Mouse (Mus musculus): ENCODE measurements around the gene Cd24a.
A peak's percentile ranks its signal among the peaks of the same experiment; 100 is the strongest.

The Cd24a gene

DNA sequence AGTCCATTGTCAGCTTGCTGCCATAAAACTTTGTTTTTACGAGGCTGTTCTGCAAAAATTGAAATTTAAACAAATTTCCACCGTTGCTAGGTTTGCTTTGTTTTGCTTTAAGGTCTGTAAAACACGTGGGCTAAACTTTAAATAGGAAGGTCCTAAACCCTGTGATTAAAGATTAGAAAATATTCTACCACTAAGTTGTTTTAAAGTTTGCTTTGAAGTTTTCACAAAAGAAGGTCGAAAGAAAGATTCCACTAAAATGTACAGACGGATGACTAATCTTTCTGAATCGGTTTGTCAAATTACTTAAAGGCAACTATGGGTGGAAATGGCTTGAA is at the start of gene Cd24a:
Gene Cd24a (plus strand): TSS at position 288 of the 335 bp plus-strand sequence.
- no peak for DNase-seq (ENCODE audit: low spot score in 2 of 2)

DNA sequence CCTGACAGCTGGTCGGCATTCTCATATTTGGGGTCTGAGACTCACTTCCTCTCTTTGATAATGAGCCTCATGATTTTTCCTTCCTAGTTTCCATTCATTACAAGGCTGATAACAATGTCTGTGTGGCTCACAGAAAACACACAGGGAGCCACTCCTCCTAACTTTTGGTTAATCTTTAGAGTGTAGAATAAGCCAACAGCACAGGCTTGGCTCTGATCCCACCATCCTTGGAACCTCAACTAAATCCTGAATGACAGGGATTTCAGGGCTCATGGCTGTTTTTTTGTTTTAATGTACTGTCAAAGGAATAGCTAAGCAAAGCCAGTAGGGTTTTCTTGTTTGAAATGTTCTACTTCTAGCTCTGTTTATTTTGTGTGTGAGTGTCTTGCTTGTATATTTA is 43.7 kb upstream of the Cd24a start:
- DNase-seq (ENCODE audit: low spot score in 2 of 2): no peak

DNA sequence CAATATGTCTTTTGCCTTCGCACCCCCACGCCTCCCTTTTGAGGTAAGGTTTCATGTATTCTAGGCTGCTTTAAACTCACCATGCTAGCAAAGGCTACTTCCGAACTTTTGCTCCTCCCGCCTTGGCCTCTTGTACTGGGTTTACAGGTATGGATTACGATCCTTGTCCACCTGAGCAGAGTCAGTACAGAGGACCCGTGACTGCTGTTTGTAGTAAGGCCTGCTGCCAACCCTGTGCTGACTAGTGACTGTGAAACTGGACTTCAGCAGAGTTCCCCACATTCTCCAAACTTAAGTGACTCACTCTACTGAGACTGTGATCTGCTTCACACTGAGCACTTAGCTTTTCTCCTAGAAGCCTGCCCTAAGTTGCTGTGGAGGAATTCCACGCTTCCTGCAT is 40.4 kb upstream of the Cd24a start:
- no peak for DNase-seq (ENCODE audit: low spot score in 2 of 2)

DNA sequence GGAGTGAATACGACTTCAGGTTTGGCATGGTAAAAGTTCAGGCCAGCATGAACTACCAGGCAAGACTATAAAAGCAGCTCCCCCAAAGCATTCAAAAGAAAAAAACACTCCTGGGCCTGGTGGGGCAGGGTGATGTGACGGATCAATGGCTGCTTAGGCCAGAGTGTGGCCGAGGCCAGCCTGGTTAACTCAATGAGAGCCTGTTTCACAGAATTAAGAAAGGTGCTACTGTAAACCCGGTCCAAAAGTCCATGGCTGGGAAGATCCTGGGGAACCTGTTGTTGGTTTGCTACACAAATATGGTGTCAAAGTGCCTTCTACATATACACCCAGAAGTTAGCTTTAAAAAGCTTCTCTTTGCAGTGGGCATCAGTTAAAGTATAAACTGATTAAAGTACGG is 39.3 kb upstream of the Cd24a start:
- no peak for DNase-seq (ENCODE audit: low spot score in 2 of 2)

DNA sequence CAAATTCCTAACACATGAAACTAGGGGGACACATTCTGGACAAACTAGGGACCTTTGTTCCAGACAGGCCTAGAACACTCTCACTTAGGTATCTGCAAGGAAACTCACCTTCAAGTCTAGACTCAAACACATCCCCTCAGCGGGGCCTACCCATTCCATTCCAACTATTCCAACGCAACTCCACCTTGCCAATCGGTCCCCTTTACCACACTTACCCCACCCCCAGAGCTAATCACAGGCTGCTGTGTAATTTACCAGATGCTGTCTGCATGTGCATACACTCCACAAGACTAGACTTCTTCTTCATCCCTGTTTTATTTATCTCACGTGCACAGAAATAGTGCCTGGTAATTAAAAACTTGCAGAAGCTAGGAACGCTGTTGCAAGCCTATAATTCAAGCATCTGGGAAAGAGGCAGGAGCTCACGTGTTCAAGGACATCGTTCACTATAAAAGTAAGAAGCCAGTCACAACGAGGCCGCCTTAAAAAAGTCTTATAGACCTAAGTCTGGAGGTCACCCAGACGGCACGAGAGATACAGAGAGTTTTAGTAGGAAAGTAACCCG is 38.3 kb upstream of the Cd24a start:
- DNase-seq (ENCODE audit: low spot score in 2 of 2): no peak

DNA sequence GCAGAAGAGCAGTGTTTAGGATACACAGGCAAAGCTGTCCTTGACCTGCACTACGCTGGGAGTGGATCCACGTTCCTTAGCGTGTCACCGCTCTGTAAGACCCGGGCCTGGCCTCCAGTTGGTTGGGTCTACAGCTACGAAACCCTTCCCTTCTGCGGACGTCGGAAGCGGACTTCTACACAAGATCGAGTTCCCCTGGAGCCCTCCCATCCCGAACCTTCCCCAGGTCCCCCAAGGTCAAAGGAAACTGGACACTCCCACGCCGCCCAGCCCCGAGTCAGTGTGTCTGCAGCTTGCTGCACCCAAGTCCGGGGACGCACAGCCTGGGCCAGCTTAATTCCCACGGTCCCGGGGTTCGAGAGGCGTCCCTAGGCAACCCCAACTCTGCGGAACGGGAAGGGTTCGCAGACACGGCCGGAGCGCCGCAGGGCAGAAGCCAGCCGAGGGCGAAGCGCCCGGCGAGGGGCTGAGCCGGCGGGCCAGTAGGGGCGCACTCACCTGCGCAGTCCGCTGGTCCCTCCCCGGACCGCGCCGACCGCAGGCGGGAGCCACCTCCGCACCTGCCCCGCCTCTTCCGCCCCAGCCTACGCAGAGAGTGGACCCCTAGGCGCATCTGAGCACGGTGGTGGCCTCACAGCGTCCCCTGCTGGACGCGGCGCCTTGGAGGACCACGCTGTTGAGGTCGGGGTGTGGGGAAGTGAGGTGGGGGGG is 37.5 kb upstream of the Cd24a start, which contains the start of gene 1700021F05Rik:
Gene 1700021F05Rik (minus strand): TSS at position 553 of the 711 bp plus-strand sequence.
- peak; percentile 93 for DNase-seq (ENCODE audit: low spot score in 2 of 2)

DNA sequence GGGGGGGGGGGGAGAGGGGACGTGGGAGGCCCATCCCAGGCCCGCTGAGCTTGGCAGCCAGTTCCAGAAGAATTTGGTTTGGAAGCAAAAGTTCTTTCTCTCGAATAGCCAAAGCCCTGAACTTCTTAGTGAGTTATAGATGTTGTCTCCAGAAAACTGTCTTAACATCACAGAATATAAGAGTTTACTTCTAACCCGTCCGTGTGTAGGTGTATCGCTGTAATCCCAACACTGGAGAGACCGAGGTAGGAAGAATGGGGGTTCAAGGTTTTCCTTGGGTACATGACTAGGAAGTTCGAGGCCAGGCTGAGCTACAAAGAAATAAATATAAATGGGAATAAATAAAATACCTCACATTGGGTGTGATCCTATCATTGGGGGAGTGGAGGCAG is 36.9 kb upstream of the Cd24a start:
- DNase-seq (ENCODE audit: low spot score in 2 of 2): no peak

DNA sequence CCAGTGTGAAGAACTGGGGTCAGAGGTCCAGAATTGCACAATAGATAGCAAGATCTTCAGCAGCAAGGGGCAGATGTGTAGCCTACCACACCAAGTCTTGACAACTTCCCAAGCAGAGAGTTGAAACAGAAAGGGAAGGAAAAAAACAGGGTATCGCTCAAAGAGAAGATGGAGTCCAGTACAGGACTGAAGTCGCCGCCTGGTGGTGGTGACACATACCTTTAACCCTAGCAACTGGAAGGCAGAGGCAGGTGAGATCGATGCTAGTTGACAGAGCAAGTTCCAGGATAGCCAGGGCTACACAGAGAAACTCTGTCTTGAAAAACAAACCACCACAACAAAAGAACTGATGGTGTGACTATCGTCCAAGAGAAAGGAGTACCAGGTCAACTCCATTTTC is 28.7 kb upstream of the Cd24a start:
- no peak for DNase-seq (ENCODE audit: low spot score in 2 of 2)

DNA sequence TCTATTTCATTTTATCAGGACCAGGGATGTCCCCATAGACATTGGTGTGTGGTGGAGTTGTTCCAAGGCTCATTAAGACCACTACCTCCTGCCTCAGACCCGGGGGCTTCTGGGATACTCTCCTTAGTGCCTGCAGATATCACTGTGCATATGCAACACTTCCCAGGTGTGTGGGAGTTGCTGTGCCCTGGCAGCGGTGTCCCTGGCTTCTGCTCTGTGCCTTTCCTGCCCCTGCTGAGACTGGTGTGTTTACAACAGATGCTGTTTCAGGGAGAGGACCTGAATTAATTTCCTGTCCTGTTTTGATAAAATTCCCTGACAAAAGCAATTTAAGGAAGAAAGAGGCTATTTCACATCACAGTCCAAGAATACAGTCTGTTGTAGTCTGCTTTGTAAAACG is 27.2 kb upstream of the Cd24a start:
- no peak for DNase-seq (ENCODE audit: low spot score in 2 of 2)

DNA sequence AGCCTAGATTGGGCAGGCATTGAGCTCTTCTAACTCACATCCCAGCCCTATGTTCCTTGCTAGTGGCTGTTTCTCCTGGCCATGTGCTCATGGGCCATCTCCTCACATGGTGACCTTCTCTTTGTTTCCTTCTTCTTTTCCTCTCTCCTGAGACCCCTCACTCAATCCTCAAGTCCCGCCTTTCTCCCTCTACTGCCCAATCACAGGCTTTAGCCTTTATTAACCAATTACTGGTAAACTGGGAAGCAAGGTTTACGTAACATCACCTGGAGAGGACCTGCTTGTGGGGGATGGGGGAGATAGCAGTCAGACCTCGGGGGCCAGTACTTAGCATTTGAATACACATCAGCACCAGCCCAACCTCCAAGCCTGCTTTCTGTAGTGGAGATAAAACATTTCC is 26.7 kb upstream of the Cd24a start:
- DNase-seq (ENCODE audit: low spot score in 2 of 2): no peak

DNA sequence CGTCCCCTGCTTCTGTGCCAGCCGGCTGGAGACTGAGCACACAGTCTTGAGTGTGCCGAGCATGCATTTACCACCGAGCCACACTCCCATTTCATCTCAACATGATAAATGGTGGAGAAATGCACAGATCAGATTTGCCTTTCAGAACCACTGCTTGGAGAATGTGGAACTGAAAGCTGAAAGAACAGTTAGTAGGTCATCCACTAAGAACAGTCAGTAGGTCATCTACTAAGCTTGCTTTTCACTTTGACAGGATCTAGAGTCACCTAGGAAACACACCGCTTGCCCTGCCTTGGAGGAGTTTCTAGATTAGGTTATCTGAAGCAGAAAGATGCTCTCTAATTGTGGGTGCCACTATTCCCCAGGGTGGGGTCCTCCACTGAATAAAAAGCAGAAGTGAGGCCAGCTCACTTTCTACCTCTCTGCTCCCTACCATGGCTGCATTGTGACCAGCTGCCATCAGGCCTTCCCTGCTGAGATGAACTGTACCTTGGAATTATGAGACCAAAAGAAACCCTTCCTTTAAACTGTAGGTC is 20.4 kb upstream of the Cd24a start:
- no peak for DNase-seq (ENCODE audit: low spot score in 2 of 2)

DNA sequence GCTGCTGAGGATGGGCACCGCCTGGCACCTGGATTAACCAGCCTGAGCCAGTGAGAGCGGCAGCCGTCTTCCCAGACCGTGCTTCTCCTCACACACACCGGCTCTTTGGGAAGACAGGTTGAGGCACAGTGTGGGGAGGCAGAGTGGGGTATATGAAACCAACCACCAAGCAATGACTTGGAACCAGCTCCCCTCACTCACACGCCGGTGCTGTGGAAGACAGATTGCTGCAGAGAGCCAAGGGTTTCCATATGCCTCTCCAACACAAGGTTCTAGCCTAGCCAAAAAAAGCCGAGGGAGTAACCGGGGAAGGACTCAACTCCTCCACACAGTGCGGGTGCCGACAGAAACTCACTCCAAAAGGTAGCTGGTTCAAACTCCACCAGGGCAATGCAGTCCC is 18.8 kb upstream of the Cd24a start:
- no peak for DNase-seq (ENCODE audit: low spot score in 2 of 2)

DNA sequence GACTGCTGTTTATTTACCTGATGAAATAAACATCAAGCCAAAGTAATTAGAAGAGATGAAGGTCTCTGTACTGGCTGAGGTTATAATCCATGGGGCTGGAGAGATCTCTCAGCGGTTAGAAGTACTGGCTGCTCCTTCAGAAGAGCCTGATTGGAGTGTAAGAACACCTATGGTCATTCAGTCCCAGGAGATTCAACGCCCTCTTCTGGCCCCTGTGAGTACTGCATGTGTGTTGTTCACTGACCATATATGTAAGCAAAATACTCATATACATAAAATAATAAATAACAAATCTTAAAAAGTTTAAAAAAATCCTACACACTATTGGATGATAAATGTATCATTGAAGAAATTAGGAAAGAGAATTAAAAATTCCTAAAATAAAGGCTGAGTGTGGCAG is 17.3 kb upstream of the Cd24a start:
- DNase-seq (ENCODE audit: low spot score in 2 of 2): no peak

DNA sequence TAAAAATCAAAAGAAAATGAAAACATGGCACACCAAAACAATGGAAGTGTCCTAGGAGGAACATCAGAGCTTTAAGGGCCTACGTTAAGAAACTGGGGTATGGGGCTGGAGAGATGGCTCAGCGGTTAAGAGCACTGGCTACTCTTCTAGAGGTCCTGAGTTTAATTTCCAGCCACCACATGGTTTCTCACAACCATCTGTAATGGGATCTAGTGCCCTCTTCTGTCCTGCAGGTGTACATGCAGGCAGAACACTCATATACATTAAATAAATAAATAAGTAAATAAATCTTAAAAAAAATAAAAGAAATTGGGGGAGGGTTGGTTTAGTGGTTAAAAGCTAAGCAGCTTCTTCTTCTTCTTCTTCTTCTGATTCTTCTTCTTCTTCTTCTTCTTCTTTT is 16.8 kb upstream of the Cd24a start:
- DNase-seq (ENCODE audit: low spot score in 2 of 2): no peak

DNA sequence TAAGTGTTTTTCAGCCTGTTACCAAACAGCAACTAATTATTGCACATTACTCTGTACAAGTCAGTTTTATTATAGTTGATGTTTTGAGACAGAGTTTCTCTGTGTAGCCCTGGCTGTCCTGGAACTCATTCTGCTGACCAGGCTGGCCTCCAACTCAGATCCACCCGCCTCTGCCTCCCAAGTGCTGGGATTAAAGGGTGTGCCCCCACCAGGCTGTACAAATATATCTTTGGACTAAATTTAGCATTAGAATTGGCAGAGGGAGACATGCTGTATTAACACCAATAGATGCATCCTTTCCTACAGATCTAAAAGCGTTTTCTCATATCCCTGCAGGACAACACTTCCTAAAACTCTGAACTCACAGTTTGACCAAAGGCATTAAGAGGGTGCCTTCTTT is 3.7 kb upstream of the Cd24a start:
- DNase-seq (ENCODE audit: low spot score in 2 of 2): no peak

DNA sequence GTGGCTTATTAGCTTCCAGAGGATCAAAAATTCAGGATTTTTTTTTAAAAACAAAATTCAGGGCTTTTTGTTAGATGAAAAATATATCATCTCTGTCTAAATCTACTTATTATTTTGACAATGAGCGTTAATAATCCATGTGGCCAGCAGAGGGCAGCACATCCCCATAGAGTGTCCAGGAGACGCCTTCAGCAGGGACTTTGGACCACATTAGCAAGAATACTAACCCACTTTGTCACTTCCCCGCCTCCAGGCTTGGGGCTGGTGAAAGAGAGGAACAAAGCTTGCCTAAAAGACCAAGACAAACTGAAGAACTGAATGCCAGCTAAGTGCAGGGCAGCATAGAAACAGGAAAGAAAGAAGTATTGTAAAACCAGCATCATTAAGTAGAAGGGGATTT is 3.1 kb upstream of the Cd24a start:
- DNase-seq (ENCODE audit: low spot score in 2 of 2): peak; percentile 81 to 82

DNA sequence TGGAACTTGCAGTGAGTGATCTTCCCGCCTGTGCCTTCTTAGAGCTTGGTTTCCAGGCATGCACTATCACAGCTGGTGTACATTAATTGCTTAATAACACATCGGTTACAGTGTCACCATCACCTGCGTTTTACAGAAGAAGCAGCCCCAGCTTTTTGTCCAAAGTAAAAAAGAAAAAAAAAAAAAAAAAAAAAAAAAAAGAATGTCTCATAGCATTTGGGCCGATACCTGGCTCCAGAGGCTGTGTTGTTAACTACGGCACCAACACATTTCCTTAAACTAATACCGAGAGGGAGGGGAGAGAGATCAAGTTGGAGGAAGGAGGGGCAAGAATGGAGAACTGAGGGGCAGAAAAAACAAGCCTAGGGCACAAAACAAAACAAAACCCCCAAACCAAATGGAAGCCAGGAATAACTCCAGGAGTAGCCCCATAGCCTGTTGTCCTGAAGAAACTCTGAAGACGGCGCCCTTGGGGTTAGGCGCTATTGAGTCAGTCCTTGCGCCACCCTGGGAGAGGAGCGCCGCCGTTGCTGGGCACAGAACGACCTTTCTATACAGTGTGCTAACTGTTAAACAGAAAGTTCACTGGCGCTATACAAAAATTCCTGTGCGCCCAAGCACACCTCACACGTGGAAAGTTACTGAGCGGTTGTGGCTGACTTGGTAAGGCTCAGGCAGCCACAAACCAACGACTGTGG is 636 bp upstream of the Cd24a start:
- DNase-seq (ENCODE audit: low spot score in 2 of 2): no peak

DNA sequence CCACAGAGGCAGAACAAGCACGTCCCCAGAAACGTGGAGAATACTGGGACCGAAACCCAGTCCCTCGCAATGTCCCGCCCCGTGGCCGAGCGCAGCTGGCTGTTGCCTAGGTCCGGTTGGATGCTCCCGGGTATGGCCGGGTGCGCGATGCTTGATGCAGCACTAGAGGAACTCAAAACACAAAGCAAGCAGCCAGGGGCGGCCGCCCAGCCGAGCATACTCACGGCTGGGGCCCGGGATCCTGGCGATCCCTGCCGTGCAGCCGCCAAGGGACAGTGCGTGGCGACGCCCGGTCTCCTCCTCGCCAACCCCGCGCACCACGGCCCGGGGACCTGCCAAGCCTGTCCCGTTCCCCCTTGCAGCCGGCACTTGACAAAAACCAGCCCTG is 276 bp downstream of the Cd24a start:
- no peak for DNase-seq (ENCODE audit: low spot score in 2 of 2)

DNA sequence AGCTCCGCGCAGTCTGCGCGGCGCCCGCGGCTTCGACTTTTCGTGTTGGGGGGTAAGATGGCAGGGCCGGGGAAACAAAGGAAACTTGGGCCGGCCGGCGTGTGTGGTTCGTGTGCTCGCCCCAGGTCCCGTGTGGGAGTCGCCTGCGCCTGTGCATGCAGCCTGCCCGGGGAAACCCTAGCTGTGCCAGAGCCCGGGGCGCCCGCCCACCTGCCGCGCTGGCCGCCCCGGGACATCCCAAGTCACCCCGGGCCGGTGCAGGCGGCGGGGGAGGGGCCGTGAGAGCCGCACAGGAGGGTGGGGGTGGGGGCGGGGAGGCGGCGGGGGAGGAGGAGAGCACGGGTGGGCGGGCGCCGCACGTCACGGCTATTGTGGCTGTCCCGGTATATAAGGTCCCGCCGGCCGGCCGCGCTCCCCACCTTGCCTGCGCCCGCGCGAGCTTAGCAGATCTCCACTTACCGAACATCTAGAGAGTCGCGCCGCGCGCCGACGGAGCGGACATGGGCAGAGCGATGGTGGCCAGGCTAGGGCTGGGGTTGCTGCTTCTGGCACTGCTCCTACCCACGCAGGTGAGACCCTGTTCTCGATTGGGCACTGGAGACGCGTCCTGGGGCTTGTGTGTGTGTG is 783 bp downstream of the Cd24a start:
- DNase-seq (ENCODE audit: low spot score in 2 of 2): no peak

DNA sequence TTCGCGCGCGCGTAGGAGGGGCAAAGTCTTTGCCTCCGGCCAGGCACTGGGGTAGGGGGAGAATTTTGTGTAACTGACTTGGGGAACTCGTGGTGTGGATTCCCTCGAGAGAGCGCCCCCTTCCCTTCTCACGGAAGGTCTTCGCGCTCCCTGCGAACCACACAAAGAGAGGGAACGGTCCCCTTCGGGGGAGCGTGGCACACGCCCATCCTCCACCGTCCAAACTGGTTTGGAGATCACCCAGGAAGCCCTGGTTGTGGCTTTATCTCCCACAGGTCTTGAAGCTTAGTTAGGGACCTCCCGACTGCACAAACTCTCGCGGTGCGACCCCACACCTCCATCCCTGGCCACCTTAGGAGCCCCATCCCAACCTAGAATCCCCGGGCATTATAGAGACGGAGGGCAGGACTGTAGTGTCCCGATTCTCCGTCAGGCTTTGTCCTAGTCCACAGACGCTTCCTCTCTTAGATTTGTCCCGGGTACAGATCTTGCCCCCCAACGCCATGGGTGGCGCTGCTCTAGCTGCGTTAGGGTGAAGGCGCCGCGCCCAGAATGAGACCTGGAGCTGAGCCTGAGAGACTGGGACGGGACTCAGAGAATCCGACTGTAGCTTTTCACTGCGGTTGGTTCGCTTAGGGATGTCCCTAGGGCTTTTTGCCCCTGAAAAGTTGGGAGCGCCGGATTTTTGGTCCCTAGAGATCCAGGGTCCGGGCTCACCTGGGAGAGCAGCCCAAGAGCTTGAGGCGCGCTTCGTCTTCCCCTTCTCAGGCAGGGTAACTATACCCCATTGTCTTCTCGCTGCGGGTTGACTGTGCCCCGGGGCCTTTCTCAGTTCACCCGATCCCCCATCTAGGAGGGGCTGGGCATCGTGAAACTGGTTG is 1.5 kb downstream of the Cd24a start:
- DNase-seq (ENCODE audit: low spot score in 2 of 2): no peak

DNA sequence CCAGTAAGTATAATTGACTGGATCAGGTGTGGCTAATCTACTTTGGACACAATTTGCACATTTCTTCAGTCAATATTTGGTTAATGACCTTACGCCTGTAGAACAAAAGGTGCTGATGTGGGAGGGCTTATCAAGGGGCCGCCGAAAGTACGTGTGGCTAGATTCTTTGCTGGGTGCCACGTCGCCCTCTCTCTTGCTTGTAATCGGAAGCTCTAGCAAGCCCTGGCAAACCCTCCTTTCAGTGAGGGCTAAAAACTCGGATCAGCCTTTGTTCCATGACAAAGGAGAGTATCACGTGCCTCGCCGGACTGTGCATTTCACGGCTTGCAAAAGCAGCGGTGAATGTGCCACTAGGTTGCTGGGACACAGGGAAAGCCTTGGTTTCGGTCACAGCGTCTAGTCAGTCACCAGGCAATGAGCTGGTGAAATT is 2.6 kb downstream of the Cd24a start:
- DNase-seq (ENCODE audit: low spot score in 2 of 2): no peak

DNA sequence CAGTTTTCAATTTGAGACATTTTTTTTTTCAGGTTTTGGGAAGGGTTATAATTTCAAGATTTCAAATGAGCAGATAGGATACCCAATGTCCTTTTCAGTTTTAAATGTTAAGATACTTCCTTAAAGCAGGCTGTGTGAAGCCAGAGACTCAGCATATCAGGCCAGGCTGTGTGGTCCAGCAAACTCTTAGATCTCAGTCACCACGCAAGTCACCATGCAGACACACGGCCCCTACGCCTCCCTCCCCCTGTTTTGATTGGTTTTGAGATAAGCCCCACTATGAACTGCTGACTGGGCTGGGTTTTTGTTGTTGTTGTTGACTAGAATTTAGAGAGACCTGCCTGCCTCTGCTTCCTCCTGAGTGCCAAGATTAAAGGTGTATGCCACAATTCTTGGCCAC is 3.2 kb downstream of the Cd24a start:
- DNase-seq (ENCODE audit: low spot score in 2 of 2): no peak

Measured in frontal cortex, postnatal 25 days (tissue).